Comparison of ENCODE assay signal across 8 mouse cellular contexts in genomic region chr16:18591047-18592018, GRCm38 (mm10). TPM values are rescaled to one million over a fixed set of nuclear protein-coding genes. Genes with fewer than 3 reads are reported as not detected.
A peak's percentile ranks its signal among the peaks of the same experiment; 100 is the strongest.
DNase-seq lines count a peak whose midpoint lies in the region; ATAC-seq lines count a peak whose summit lies in the region.

No protein-coding gene starts in this region.

- no peak overlapping the region for H3K9ac ChIP-seq in embryonic facial prominence, embryonic 15.5 days
- peak overlapping the region; percentile 53; the same call in 1 of the 2 replicates for H3K9ac ChIP-seq in intestine, embryonic 16.5 days (ENCODE audit: low read depth, low read length)
- H3K9ac ChIP-seq in neural tube, embryonic 14.5 days (replicated peaks; ENCODE audit: low read depth, low read length) = no peak overlapping the region

- no peak for ATAC-seq in embryonic facial prominence, embryonic 15.5 days (ENCODE audit: insufficient number of reproducible peaks, low FRiP score, low TSS enrichment, low read depth)
- 0 out of 2 replicates have a peak, but pooled peaks have one; percentile 17 for ATAC-seq in intestine, embryonic 16.5 days
- peak; percentile 26; the same call in 1 of the 2 replicates for ATAC-seq in neural tube, embryonic 14.5 days (ENCODE audit: low read depth)

- no peaks in the 10 kb centered on the region for H3K9me3 ChIP-seq in embryonic facial prominence, embryonic 15.5 days (replicated peaks)
- no peaks in the 10 kb centered on the region for H3K9me3 ChIP-seq in intestine, embryonic 16.5 days (ENCODE audit: control insufficient read depth, low read length)
- no peaks in the 10 kb centered on the region for H3K9me3 ChIP-seq in neural tube, embryonic 14.5 days (ENCODE audit: control insufficient read depth, low read length)

- WGBS in embryonic facial prominence, embryonic 15.5 days = 3% methylated on average over 59 of the region's 59 CpGs
- 5% methylated on average over 59 of the region's 59 CpGs for WGBS in intestine, embryonic 16.5 days
- WGBS in neural tube, embryonic 14.5 days = 2% methylated on average over 57 of the region's 59 CpGs

- peaks cover 66% of the 10 kb centered on the region for H3K27me3 ChIP-seq in embryonic facial prominence, embryonic 15.5 days
- H3K27me3 ChIP-seq in intestine, embryonic 16.5 days (replicated peaks; ENCODE audit: control insufficient read depth, insufficient read depth, low read length) = peaks cover 68% of the 10 kb centered on the region
- peaks cover 67% of the 10 kb centered on the region for H3K27me3 ChIP-seq in neural tube, embryonic 14.5 days (ENCODE audit: control insufficient read depth, insufficient read depth, low read length)

- H3K4me2 ChIP-seq in embryonic facial prominence, embryonic 15.5 days (replicated peaks) = peak overlapping the region; percentile 54
- peak overlapping the region; percentile 70 for H3K4me2 ChIP-seq in intestine, embryonic 16.5 days (ENCODE audit: low read depth, low read length)
- H3K4me2 ChIP-seq in neural tube, embryonic 14.5 days (ENCODE audit: low read depth, low read length) = 0 out of 2 replicates have a peak overlapping the region, but pooled peaks have one; percentile 16

- peak overlapping the region; percentile 21 for H3K4me3 ChIP-seq in embryonic facial prominence, embryonic 15.5 days (replicated peaks)
- peak overlapping the region; percentile 41 for H3K4me3 ChIP-seq in intestine, embryonic 16.5 days (ENCODE audit: low read length)
- 0 out of 2 replicates have a peak overlapping the region, but pooled peaks have one; percentile 10 for H3K4me3 ChIP-seq in neural tube, embryonic 14.5 days (ENCODE audit: low read depth, low read length)

- peak; percentile 72 to 75 for DNase-seq in kidney, postnatal 4 days
- DNase-seq in kidney, postnatal 14 days = no peak
- no peak for DNase-seq in frontal cortex, postnatal 10 days (ENCODE audit: low spot score in 2 of 2)
- DNase-seq in gastrocnemius, postnatal 4 days (ENCODE audit: low spot score in 2 of 2) = no peak
- no peak for DNase-seq in gastrocnemius, postnatal 36 days

- peaks cover 43% of the 10 kb centered on the region for H3K4me1 ChIP-seq in embryonic facial prominence, embryonic 15.5 days
- H3K4me1 ChIP-seq in intestine, embryonic 16.5 days (ENCODE audit: control insufficient read depth, insufficient read depth, low read length) = peaks cover 32% of the 10 kb centered on the region
- peaks cover 14% of the 10 kb centered on the region for H3K4me1 ChIP-seq in neural tube, embryonic 14.5 days (ENCODE audit: control insufficient read depth, insufficient read depth, low read length)

- H3K27ac ChIP-seq in embryonic facial prominence, embryonic 15.5 days (replicated peaks) = no peak overlapping the region
- no peak overlapping the region for H3K27ac ChIP-seq in intestine, embryonic 16.5 days (ENCODE audit: low read length)
- H3K27ac ChIP-seq in neural tube, embryonic 14.5 days (ENCODE audit: low read depth, low read length) = no peak overlapping the region

- H3K36me3 ChIP-seq in embryonic facial prominence, embryonic 15.5 days = no peaks in the 10 kb centered on the region
- H3K36me3 ChIP-seq in intestine, embryonic 16.5 days (ENCODE audit: control insufficient read depth, insufficient read depth, low read length) = no peaks in the 10 kb centered on the region
- H3K36me3 ChIP-seq in neural tube, embryonic 14.5 days (ENCODE audit: control insufficient read depth, insufficient read depth, low read length) = no peaks in the 10 kb centered on the region

- intact Hi-C loops in gastrocnemius, postnatal 36 days (cut with DNase I) = no loop called here

RNA-seq across cellular contexts. Expression of gene Tbx1, which starts 0.9 kb away (rescaled TPM):
- 24.0 and 24.3 TPM in 2 replicates for polyA plus RNA-seq in embryonic facial prominence, embryonic 15.5 days (2015; fragmentation: Nextera tagmentation; extraction: Ambion mirVana)
- 0.09 and 0.55 TPM in 2 replicates for polyA plus RNA-seq in intestine, embryonic 16.5 days (2015; fragmentation: Nextera tagmentation; extraction: Ambion mirVana)
- polyA plus RNA-seq in neural tube, embryonic 14.5 days (2014; fragmentation: Nextera tagmentation; extraction: Ambion mirVana) = 0.64 and 1.5 TPM in 2 replicates
- total RNA-seq in gastrocnemius, postnatal 4 days (2021) = 10 to 100 TPM in 1 of 2 experiments, 1 to 10 TPM in 1; 3.9 to 10.8 TPM
- total RNA-seq in gastrocnemius, postnatal 36 days (2021) = 10 to 100 TPM in 1 of 2 experiments, 1 to 10 TPM in 1; 8.7 to 11.1 TPM

RNA-seq across cellular contexts. Expression of gene Gp1bb, which starts 30.9 kb away (rescaled TPM):
- 2.6 and 2.8 TPM in 2 replicates for polyA plus RNA-seq in embryonic facial prominence, embryonic 15.5 days (2015; fragmentation: Nextera tagmentation; extraction: Ambion mirVana)
- 1.6 TPM in 2 replicates for polyA plus RNA-seq in intestine, embryonic 16.5 days (2015; fragmentation: Nextera tagmentation; extraction: Ambion mirVana)
- 11.5 and 14.1 TPM in 2 replicates for polyA plus RNA-seq in neural tube, embryonic 14.5 days (2014; fragmentation: Nextera tagmentation; extraction: Ambion mirVana)
- under 1 TPM in 1 of 2 experiments, not detected in 1; 0.27 TPM for total RNA-seq in gastrocnemius, postnatal 4 days (2021)
- total RNA-seq in gastrocnemius, postnatal 36 days (2021) = not detected

RNA-seq across cellular contexts. Expression of gene Gm49601, which starts 34.9 kb away (rescaled TPM):
- polyA plus RNA-seq in embryonic facial prominence, embryonic 15.5 days (2015; fragmentation: Nextera tagmentation; extraction: Ambion mirVana) = 7.2 and 7.8 TPM in 2 replicates
- 4.1 and 4.5 TPM in 2 replicates for polyA plus RNA-seq in intestine, embryonic 16.5 days (2015; fragmentation: Nextera tagmentation; extraction: Ambion mirVana)
- 8.3 and 10.7 TPM in 2 replicates for polyA plus RNA-seq in neural tube, embryonic 14.5 days (2014; fragmentation: Nextera tagmentation; extraction: Ambion mirVana)
- total RNA-seq in gastrocnemius, postnatal 4 days (2021) = 1 to 10 TPM; 2.2 to 3.6 TPM
- total RNA-seq in gastrocnemius, postnatal 36 days (2021) = 1 to 10 TPM in 1 of 2 experiments, under 1 TPM in 1; 0.94 to 1.5 TPM

RNA-seq across cellular contexts. Expression of gene Sept5, which starts 38.4 kb away (rescaled TPM):
- polyA plus RNA-seq in embryonic facial prominence, embryonic 15.5 days (2015; fragmentation: Nextera tagmentation; extraction: Ambion mirVana) = 51.1 and 64.8 TPM in 2 replicates
- polyA plus RNA-seq in intestine, embryonic 16.5 days (2015; fragmentation: Nextera tagmentation; extraction: Ambion mirVana) = 52.2 and 52.5 TPM in 2 replicates
- polyA plus RNA-seq in neural tube, embryonic 14.5 days (2014; fragmentation: Nextera tagmentation; extraction: Ambion mirVana) = 179 and 183 TPM in 2 replicates
- total RNA-seq in gastrocnemius, postnatal 4 days (2021) = 10 to 100 TPM; 11.3 to 12.9 TPM
- total RNA-seq in gastrocnemius, postnatal 36 days (2021) = 1 to 10 TPM; 2.7 TPM

Comparison
In these comparisons a context has a peak if more than half of its experiments do, and no peak if none do; other contexts are left out.
1. DNase-seq: peak in kidney, postnatal 4 days (2 of 2); none in kidney, postnatal 14 days (single experiment), frontal cortex, postnatal 10 days (0 of 2), gastrocnemius, postnatal 4 days (0 of 2) and gastrocnemius, postnatal 36 days (0 of 2).
2. H3K4me2 ChIP-seq: peak in every context shown above with its lines; median percentile 70 in intestine, embryonic 16.5 days; 54 in embryonic facial prominence, embryonic 15.5 days; 16 in neural tube, embryonic 14.5 days.
3. RNA of gene Tbx1, which starts 0.9 kb away (polyA plus RNA-seq): 24.0 to 24.3 TPM in embryonic facial prominence, embryonic 15.5 days; 0.64 to 1.5 TPM in neural tube, embryonic 14.5 days and 0.09 to 0.55 TPM in intestine, embryonic 16.5 days; every median in the first group is over 10 times any median in the second.
4. Peak in every context shown above with its lines, with median percentiles within 50 percentile points of each other: H3K4me3 ChIP-seq.